Mouse (Mus musculus): ENCODE measurements around the gene Sema7a. TPM values are rescaled to one million over a fixed set of nuclear protein-coding genes. Genes with fewer than 3 reads are reported as not detected.

Gene Sema7a
- total RNA-seq, 1 experiment from 2014 or later, result 13.2 TPM

GRCm38 (mm10) chr9:57998032-57998659, 58.2 kb downstream of the Sema7a start:
- peak; percentile 74 for ATAC-seq (replicated peaks; ENCODE audit: insufficient number of reproducible peaks, low FRiP score, low TSS enrichment, poor library complexity, severe bottlenecking)

GRCm38 (mm10) chr9:57998685-57999084, 58.8 kb downstream of the Sema7a start:
- ATAC-seq (replicated peaks; ENCODE audit: insufficient number of reproducible peaks, low FRiP score, low TSS enrichment, poor library complexity, severe bottlenecking), result no peak

- no peak for ATAC-seq (replicated peaks; ENCODE audit: insufficient number of reproducible peaks, low FRiP score, low TSS enrichment, poor library complexity, severe bottlenecking)
Observed at GRCm38 (mm10) chr9:57999676-58000075, 59.8 kb downstream of the Sema7a start.

GRCm38 (mm10) chr9:58003272-58003671, 63.4 kb downstream of the Sema7a start:
- no peak for ATAC-seq (replicated peaks; ENCODE audit: insufficient number of reproducible peaks, low FRiP score, low TSS enrichment, poor library complexity, severe bottlenecking)

- no peak for ATAC-seq (replicated peaks; ENCODE audit: insufficient number of reproducible peaks, low FRiP score, low TSS enrichment, poor library complexity, severe bottlenecking)
Observed at GRCm38 (mm10) chr9:58005753-58006461, 66.0 kb downstream of the Sema7a start, which contains the start of gene Cyp11a1. Cyp11a1 (plus strand) TSS chr9:58006411.

- ATAC-seq (replicated peaks; ENCODE audit: insufficient number of reproducible peaks, low FRiP score, low TSS enrichment, poor library complexity, severe bottlenecking), result no peak
Observed at GRCm38 (mm10) chr9:58008336-58009014, 68.6 kb downstream of the Sema7a start.

GRCm38 (mm10) chr9:58009015-58009362, 69.1 kb downstream of the Sema7a start:
- ATAC-seq (replicated peaks; ENCODE audit: insufficient number of reproducible peaks, low FRiP score, low TSS enrichment, poor library complexity, severe bottlenecking), result no peak

GRCm38 (mm10) chr9:58009588-58009987, 69.7 kb downstream of the Sema7a start:
- ATAC-seq (replicated peaks; ENCODE audit: insufficient number of reproducible peaks, low FRiP score, low TSS enrichment, poor library complexity, severe bottlenecking), result no peak

- no peak for ATAC-seq (replicated peaks; ENCODE audit: insufficient number of reproducible peaks, low FRiP score, low TSS enrichment, poor library complexity, severe bottlenecking)
Observed at GRCm38 (mm10) chr9:58011027-58011426, 71.1 kb downstream of the Sema7a start.

- no peak for ATAC-seq (replicated peaks; ENCODE audit: insufficient number of reproducible peaks, low FRiP score, low TSS enrichment, poor library complexity, severe bottlenecking)
Observed at GRCm38 (mm10) chr9:58011552-58011951, 71.6 kb downstream of the Sema7a start.

Other genes starting within 250 kb of the Sema7a start
- 2.6 to 7.9 TPM (median 3.7 TPM) in 3 replicates for gene Edc3, start 231.6 kb upstream of the Sema7a start, total RNA-seq (2017)
- 97.1 to 158 TPM (median 125 TPM) in 3 replicates for gene Clk3, start 174.3 kb upstream of the Sema7a start, total RNA-seq (2017)
- gene Arid3b, start 103.3 kb upstream of the Sema7a start, total RNA-seq (2017), result 9.1 to 26.5 TPM (median 10.0 TPM) in 3 replicates
- 10.9 to 35.9 TPM (median 17.3 TPM) in 3 replicates for gene Ubl7, start 29.1 kb upstream of the Sema7a start, total RNA-seq (2017)
- 7.8 to 44.8 TPM (median 28.4 TPM) in 3 replicates for gene Cyp11a1, start 66.3 kb downstream of the Sema7a start, total RNA-seq (2017)
- not detected in 3 replicates for gene Stra6, start 123.7 kb downstream of the Sema7a start, total RNA-seq (2017)
- gene Ccdc33, start 178.7 kb downstream of the Sema7a start, total RNA-seq (2017), result not detected in 3 replicates